Mouse (Mus musculus) urinary bladder, postnatal 14 days (tissue): ENCODE data around the gene Klhl35.

Experiments used
- DNase-seq: peaks from one replicate; pipeline ENCODE4 v3.0.0; 2021; ENCODE audit warnings: low spot score

The Klhl35 gene

DNA sequence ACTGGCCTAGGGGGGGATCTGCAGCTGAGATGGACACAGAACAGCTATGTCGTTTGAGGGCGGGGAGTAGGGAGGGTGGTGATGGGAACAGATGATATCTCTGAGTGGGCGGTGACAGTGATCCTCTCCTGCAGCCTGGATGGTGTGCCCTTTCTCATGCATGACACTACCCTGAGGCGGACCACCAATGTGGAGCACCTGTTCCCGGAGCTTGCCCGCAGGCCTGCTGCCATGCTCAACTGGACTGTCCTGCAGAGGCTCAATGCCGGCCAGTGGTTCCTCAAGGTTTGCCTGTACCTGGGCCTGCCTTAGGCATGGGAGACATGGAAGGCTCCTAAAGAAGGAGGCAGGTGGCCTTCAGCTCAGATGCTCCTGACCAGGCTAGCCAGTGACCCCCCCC is 12.9 kb upstream of the Klhl35 start:
- no peak for DNase-seq

DNA sequence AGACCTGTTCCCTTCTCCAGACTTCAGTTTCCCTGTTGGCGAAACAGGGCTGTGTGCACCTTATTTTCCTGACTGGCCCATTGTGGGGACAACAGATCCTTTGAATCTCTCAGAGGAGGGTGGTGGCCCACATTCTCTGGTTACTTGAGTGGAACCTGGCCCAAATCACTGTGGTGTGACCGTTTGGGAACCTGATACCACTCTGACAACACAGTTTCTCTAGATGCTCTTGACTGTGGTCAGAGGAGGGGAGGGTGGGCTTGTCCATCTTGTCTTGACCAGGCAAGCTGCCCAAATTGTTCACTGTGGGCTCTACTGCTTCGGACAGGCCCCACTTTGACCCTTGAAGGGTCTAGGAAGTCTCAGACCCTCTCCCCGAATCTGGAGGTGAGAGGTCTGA is 11.8 kb upstream of the Klhl35 start:
- no peak for DNase-seq

DNA sequence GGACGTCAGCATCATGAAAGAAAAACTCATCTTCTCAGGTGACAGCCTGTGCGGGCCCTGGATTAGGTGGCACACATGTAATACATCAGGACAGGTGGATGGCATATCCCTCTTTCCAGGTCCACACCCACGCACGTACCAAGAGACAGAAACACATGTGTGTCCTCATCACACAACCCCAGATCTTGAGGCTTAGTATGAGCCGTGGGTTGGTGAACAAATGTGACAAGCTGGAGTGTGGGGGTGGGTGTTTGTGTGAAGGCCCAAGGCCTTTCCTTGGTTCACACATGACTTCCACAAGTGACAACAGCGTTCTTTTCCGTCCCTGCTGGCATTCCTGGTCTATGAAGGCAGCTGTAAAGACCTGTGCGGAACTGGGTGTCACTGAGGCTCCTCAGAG is 7.0 kb upstream of the Klhl35 start:
- DNase-seq: no peak

DNA sequence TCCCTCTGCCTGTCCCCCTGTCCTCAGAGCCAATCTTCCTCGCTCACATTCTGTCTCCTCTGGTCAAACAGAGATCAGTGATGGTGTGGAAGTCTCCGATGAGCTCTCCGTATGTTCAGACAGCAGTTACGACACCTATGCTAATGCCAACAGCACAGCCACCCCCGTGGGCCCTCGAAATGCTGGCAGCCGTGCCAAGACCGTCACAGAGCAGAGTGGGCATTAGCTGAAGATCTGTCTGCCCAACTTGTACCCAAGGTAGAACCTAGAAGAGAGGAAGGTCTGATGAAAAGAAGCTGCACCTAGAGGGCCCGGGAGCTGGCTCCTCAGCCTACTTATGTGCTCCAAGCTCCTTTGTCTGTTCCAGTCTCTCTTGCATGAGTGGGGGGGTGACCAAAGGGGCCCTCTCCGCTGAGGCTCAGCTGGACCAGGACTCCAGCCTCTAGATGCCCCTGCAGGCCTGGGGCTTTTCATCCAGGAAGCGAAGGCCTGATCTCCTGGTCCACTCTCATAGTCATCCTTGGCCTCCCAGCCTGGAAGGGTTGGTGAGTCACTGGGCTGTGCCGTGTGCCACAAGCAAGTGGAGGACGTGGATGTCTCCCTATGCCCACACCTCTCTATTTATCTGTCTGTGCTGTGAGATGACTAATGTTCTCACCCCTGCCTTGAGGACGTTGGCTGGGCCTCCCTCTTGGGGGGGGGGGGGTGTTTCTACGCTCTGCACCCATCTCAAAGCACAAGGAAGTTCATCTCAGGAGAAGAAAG is 5.7 kb upstream of the Klhl35 start:
- no peak for DNase-seq

DNA sequence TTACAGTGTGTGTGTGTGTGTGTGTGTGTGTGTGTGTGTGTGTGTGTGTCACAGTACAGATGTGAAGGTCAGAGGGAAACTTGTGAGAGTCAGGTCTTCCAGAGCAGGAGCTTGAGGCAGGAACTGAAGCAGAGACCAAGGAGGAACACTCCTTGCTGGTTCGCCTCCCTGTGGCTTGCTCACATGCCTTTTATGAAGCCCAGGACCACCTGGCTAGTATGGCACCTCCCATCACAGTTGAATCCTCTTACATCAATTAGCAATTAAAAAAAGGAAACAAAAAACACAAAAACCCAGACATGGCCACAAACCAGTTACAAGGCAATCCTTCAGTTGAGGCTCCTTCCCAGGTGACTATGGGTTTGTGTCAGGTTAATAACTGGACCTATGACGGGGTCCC is 2.7 kb upstream of the Klhl35 start:
- no peak for DNase-seq

DNA sequence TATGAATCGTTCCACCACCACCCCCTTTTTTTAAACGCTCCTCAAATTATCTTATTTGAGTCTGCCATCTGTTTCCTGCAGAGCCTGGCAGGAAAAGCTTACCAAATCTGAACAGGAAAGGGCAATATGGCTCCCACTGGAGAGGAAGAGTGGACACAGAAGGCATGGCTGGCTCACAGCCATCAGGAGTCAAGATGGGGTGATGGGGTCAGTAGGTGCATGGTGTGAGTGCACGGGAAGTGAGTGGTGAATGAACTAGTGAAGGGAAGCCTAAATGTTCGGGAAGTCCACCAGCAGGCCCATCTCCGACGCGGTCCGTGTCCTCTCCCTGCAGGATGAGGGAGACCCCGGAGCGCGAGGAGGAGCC is 2.1 kb downstream of the Klhl35 start:
- DNase-seq: peak; percentile 40

DNA sequence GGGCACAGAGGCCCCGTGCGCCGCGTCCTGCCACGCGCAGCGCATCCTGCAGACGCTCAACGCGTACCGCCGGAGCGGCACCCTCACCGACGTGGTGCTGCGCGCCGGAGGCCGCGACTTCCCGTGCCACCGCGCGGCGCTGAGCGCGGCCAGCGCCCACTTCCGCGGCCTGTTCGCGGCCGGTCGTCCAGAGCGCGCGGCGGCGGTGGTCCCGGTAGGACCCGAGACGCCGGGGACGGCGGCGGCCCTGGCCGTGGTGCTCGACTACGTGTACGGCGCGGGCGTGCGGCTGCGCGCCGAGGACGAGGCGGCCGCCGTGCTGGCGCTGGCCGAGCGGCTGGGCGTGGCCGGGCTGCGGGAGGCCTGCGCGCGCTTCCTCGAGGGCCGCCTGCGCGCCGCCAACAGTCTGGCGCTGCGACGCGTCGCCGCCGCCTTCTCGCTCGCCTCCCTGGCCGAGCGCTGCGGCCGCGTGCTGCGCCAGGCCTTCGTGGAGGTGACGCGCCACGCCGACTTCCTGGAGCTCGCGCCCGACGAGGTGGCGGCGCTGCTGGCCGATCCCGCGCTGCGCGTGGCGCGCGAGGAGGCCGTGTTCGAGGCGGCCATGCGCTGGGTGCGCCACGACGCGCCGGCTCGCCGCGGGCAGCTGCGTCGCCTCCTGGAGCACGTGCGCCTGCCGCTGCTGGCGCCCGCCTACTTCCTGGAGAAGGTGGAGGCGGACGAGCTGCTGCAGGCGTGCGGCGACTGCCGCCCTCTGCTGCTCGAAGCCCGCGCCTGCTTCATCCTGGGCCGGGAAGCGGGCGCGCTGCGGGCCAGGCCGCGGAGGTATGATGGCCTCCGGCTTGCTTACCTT is 2.7 kb downstream of the Klhl35 start:
- DNase-seq: peak; percentile 80

DNA sequence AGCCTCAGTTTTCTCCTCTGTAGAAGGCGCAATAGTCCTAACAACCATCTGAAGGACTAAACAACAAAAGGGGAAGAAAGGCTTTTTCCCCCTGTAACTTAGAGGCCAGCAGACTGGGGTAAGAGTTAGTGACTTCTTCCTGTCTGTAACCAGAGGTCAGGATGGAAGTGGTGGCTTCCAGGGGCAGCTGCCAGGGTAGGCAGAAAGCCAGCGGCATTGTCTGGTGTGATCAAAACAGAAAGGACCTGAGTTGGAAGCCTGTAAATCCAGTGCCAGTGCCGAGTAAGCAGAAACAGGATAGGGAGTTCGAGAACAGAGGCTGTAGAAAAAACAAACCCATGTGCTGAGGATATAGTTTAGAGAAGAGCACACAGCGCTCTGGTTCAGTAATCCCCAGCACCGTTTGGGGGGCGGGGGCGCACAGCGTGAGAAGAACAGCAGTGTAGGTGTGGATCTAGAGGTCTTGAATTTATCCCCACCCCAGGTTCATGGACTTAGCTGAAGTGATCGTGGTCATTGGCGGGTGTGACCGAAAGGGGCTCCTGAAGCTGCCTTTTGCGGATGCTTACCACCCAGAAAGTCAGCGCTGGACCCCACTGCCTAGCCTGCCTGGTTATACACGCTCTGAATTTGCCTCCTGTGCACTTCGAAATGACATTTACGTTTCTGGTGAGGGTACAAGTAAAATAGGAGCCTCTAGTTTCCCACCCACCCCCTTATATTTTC is 4.0 kb downstream of the Klhl35 start:
- no peak for DNase-seq

DNA sequence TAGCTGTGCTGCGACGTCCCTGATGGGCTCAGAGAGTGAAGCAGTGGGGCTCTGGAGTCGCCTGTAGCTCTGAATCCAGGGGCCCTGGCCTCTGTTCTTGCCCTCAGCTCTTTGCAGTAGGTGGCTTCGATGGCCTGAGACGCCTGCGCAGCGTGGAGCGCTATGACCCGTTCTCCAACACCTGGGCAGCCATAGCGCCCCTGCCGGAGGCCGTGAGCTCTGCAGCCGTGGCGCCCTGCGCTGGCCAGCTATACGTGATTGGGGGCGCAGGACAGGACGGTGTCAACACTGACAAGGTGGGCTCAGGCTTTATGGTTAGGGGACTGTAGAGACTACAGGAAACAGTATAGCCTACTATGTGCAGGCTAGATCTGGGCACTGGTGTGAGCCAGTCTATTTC is 5.8 kb downstream of the Klhl35 start:
- no peak for DNase-seq

DNA sequence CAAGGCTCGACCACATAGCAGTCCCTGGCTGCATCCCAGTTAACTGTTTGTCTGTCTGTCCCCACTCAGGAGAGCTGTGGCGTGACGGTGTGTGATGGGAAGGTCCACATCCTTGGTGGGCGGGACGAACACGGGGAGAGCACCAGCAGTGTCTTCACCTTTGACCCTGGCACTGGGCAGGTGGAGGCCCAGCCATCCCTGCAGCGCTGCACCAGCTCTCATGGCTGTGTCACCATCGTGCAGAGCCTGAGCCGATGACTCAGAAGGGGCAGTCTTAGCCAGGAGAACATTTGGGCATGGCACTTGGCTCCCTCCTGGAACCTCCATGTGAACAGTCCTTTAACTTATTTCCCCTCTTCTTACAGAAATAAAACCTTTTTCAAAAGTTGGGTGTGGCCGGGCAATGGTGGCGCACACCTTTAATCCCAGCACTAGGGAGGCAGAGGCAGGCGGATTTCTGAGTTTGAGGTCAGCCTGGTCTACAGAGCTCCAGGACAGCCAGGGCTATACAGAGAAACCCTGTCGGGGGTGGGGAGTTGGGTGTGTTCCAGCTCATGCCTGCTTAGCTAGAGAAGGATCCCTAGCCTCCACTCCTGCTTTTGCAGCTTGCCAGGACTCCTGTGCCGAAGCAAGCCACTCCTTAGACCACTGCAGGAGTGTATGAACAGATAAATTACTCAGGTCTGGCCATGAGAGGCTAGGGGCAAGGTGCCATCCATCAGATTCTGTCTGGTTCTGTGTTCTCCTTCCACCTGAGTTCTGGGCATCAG is 8.0 kb downstream of the Klhl35 start:
- peak; percentile 34 for DNase-seq

DNA sequence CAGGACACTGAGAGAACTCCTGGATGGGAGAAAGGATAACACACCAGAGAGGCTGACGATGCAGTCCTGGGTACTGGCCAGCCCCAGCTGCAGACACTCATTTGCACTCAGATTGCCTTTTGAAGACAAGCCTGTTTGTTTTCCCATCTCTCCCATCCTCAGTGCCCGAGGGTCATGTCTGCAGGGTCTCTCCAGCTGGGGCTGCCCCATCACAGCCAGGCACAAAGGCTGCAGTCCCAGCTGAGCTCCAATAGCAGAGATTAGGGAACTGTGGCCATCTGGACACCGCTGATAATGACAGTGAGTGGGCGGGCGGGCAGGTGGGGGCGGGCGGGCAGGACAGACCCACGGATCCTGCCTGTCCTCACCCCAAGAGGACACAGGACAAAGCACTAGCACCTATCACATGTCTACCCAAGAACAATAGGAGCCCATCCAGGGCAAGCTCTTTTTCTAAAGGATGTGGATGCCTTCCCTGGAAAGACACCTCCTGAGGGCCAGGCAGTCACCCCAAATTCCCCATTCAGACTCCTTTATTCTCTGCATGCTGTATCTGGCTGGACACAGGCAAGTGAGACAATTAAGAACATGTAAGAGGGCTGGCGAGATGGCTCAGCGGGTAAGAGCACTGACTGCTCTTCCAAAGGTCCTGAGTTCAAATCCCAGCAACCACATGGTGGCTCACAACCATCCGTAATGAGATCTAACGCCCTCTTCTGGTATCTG is 9.2 kb downstream of the Klhl35 start:
- no peak for DNase-seq

DNA sequence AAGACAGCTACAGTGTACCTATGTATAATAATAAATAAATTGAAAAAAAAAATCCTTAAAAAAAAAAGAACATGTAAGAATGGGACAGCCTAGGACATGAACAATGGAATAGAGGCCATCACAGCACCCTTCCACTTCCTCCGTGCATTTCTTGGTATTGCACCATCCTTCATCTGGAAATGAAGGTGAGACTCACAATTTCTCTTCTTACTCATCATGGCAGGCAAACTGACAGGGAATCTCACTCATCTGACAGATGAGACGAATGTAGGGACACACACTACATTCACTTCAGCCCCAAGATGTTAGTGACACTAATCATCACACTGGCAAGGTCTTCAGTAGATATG is 9.7 kb downstream of the Klhl35 start:
- no peak for DNase-seq

DNA sequence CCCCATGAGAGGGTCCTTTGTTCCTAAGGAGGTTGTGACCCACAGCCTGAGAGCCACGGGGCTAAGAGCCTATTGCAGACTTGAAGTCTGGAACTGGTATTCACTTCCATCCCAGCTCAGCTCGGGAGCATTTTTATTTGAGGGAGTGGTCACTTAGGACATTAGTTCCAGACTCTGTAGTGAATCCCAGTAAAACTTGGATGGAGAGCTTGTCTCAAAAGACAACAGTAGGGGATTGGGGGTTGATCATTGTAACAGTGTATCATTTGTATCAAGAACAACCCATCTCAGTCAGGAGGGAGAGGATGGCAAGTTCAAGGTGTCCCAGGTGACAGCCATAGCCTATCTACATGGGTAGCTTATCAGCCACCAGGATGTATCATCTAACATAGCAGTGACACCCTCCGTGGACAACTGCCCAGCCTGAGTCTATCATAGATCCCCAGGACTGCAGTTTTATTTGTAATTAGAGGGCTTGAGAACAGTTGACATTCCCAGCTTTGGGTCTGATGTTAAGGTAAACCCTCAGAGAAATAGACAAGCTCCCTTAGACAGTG is 10.8 kb downstream of the Klhl35 start:
- no peak for DNase-seq

DNA sequence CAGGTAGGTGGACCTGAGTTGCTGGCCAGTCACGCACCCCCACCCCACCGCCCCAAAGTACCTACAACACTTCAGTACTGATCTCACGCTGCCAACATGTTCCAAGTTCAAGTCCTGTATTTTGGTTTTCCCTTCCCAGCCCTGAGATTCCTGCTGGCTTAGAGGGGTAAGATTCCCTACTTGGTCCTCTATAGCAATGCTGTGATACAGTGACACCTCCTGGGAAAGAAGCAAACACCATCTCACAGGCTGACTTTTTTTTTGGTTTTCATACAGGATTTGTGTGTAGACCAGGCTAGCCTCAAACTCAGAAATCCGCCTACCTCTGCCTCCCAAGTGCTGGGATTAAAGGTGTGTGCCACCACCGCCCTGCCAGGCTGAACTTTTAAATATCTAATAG is 11.4 kb downstream of the Klhl35 start:
- DNase-seq: no peak

DNA sequence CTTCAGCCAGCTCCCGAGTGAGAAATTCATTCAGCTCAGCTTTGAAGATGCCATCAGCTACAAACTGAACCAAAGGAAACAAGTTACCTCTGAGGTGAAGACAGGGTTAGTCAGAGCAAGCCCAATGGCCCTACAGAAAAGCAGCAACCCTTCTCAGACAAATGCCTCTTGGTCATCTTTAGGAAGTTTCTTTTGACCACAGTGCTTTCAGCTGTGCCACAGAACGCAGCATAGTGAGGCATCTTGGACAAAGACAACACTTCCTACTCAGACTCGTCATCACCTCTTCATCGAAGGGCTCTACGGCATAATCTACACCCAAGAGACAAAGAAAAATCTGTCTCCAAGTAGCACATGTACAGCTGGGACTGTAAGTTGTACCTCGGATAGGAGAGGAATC is 16.8 kb downstream of the Klhl35 start:
- DNase-seq: no peak

DNA sequence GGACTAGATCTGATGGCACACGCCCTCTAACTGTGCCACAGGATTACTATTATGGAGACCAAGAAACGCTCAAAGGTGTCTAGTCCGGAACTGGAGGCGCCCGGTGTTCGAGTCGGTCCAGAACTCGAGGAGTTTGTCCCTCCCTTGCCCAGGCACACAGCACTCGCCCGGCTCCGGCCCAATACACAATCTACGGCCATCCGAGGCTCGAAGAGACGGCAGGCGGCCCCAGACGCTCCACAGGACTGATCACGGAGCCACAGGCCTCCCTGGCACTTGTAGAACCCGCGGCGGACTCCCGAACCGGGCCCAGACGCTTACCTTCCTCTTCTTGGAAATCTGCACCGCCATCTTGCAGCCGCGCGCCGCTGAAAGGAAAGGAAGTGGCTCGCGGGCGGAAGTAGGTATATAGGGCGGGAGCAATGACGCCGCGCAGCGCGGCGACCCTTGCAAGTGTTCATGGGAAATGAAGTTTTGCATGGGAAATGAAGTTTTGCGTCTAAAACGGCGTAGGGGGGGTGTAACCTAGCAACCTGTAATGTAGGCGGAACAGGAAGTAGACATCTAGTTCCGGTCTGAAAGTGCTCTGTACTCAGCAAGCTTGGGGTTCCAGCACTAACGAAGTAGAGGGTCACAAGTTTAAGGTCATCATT is 17.6 kb downstream of the Klhl35 start, which contains the start of gene Rps3:
TSS of gene Rps3 (minus strand) at position 468 of the 653 bp plus-strand sequence.
- peak; percentile 95 for DNase-seq

DNA sequence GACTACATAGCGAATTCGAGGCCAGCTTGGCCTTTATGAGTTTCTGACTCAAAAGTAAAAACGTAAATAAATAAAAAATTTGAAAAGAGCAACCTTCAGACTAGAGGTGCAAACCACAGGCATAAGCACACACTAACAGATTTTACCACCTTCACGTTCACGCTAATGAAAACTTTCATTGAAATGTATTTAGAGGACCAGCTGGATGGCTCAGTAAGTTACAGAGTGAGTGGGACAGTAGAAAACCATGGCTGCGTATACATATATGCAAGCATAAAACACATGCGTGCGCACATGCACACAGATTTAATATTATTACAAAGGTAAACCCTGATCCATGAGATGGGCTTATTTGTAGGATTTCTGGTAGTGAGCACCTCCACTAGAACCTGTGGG is 18.1 kb downstream of the Klhl35 start:
- no peak for DNase-seq

DNA sequence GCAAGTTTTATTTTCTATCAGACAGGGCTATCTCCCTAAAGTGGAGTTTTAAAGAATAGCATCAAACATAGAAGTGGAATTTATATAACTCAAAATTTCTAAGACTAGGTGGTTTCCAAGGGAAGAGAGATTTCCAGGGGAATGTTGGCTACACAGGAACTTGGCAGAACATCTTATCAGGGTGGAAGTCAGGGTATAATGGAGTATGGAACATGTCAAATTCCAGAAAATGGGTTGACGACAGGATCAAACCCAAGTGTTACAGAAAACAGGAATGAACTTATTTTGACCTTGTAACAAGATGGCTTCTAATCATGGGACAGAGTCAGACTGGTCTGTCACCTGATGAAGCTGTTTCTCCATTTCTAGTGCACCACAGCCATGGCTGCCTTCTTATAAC is 18.9 kb downstream of the Klhl35 start:
- no peak for DNase-seq

DNA sequence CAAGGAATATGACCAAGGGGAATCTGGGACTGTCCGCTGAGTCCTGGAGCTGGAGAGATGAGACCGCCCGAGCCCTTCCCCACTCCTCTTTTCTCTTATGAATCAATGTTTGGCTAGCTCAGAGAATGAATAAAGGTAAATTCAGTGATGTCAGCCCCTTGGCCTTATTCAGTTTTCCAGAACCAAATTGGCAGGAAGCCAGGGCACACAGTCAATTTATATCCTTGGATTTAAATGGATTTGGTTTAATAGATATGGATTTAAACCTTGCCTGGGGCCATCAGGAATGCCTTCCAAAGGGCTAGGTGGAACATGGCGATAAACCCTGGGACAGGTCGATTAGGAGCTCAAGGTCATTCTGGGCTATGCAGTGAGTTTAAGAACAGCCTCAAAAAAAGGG is 23.9 kb downstream of the Klhl35 start:
- DNase-seq: no peak

DNA sequence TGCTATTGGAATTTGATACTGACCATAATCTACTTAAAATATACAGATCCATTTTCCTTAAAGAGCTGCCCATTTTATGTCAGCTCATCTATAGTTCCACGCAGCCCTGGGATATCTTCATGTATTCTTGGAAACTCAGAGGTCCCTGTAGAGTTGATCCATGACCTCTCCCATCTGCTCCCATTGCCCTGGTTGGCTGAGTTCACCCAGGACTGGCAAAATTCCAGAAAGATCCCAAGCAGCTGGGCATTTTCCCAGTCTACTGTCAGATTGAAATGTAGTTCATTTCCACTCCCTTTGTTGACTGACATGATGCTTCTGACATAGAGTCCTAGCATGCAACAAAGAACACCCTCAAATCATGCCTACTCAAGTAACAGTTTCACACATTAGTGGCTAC is 33.3 kb downstream of the Klhl35 start:
- DNase-seq: no peak

DNA sequence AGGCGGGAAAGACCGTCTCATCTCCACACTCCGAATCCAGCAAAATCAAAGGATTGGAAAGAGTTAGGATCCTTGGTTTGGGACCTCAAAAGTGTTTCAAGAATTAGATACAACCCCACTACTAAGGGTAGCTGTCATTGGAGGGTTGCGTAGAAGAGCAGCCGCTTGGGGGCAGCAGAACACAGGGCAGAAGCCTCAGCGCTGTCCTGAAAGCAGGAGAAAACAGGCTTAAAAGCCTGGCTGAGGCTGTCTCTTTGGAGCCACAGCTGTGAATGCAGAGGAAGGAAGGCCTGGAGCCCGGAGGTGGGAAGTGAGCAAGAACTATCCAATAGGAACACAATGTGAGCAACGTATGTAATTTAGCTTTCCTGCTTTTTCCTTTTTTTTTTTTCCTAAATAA is 34.4 kb downstream of the Klhl35 start:
- DNase-seq: peak; percentile 81
